Mouse (Mus musculus) macrophage (primary cell): ENCODE data around the gene Limk1. TPM values are rescaled to one million over a fixed set of nuclear protein-coding genes. Genes with fewer than 3 reads are reported as not detected.

Source experiments
- H3K27ac ChIP-seq: fragments of 350-480 bp; formaldehyde crosslinking; 2 replicates; pipeline ENCODE4 v1.9.0; 2021
- H3K36me3 ChIP-seq: fragments of 350-480 bp; formaldehyde crosslinking; 2 replicates; pipeline ENCODE4 v1.9.0; 2021; ENCODE audit errors: inconsistent target
- H3K4me3 ChIP-seq: fragments of 350-480 bp; formaldehyde crosslinking; 2 replicates; pipeline ENCODE4 v1.9.0; 2021; ENCODE audit errors: inconsistent target
- H3K79me2 ChIP-seq: fragments of 350-480 bp; formaldehyde crosslinking; 2 replicates; pipeline ENCODE4 v1.9.0; 2021; ENCODE audit errors: inconsistent target
- polyA plus RNA-seq: library from polyadenylated mRNA; stranded (reverse); fragments of 250-400 nt; gene quantifications from 3 replicates; pipeline ENCODE4 v1.2.4, GENCODE M21; 2018; ENCODE audit warnings: inconsistent platforms

Gene Limk1
- polyA plus RNA-seq, 1 experiment from 2014 or later = 16.9 TPM

- peak overlapping the region; percentile 84 for H3K27ac ChIP-seq
- H3K79me2 ChIP-seq = peaks cover 62% of the 10 kb centered on the region
- H3K4me3 ChIP-seq = no peak overlapping the region
- H3K36me3 ChIP-seq = peaks cover 44% of the 10 kb centered on the region
These were observed 82.1 kb downstream of the Limk1 start for GRCm38 (mm10) chr5:134606314-134606713.

Other genes starting within 250 kb of the Limk1 start
- gene Gtf2ird1, start 231.9 kb downstream of the Limk1 start, polyA plus RNA-seq = 6.7 to 13.2 TPM (median 12.1 TPM) in 3 replicates
- gene Clip2, start 136.2 kb downstream of the Limk1 start, polyA plus RNA-seq = 12.7 to 25.8 TPM (median 14.6 TPM) in 3 replicates
- not detected in 3 replicates for gene Syna, start 128.4 kb downstream of the Limk1 start, polyA plus RNA-seq
- gene Rfc2, start 107.2 kb downstream of the Limk1 start, polyA plus RNA-seq = 65.2 to 94.5 TPM (median 74.5 TPM) in 3 replicates
- 185 to 303 TPM (median 275 TPM) in 3 replicates for gene Lat2, start 73.6 kb downstream of the Limk1 start, polyA plus RNA-seq
- gene Eif4h, start 49.1 kb downstream of the Limk1 start, polyA plus RNA-seq = 92.6 to 190 TPM (median 145 TPM) in 3 replicates
- gene Eln, start 58.7 kb upstream of the Limk1 start, polyA plus RNA-seq = not detected in 3 replicates
- not detected in 3 replicates for gene Tmem270, start 218.1 kb upstream of the Limk1 start, polyA plus RNA-seq
- gene Cldn13, start 226.9 kb upstream of the Limk1 start, polyA plus RNA-seq = not detected in 3 replicates
- 1.6 to 3.7 TPM (median 2.0 TPM) in 3 replicates for gene Mettl27, start 243.8 kb upstream of the Limk1 start, polyA plus RNA-seq